Mouse (Mus musculus) testis, adult 2 months (tissue): ENCODE data around the gene Fndc7. TPM values are rescaled to one million over a fixed set of nuclear protein-coding genes. Genes with fewer than 3 reads are reported as not detected.
"Not testable (repeated sequence)": the region's sequence is repeated elsewhere in the genome, so short reads cannot be mapped to it uniquely, and the experiment has no call there.

ENCODE experiments used
- H3K27ac ChIP-seq: fragments of 200-500 bp; 2 replicates; pipeline ENCODE4 v1.5.1; 2012; ENCODE audit warnings: low read depth, low read length; ENCODE audit not compliant: control insufficient read depth, insufficient read depth
- H3K27me3 ChIP-seq: fragments of 200-500 bp; 2 replicates; pipeline ENCODE4 v1.6.1; 2012; ENCODE audit warnings: mild to moderate bottlenecking, low read length, moderate library complexity; ENCODE audit not compliant: control insufficient read depth, insufficient read depth
- H3K36me3 ChIP-seq: fragments of 200-500 bp; 2 replicates; pipeline ENCODE4 v1.6.1; 2012; ENCODE audit warnings: mild to moderate bottlenecking, low read length; ENCODE audit not compliant: control insufficient read depth, insufficient read depth
- H3K4me1 ChIP-seq: fragments of 200-500 bp; 2 replicates; pipeline ENCODE4 v1.6.1; 2012; ENCODE audit warnings: low read length; ENCODE audit not compliant: control insufficient read depth, insufficient read depth
- H3K4me3 ChIP-seq: fragments of 200-500 bp; 2 replicates; pipeline ENCODE4 v1.5.1; 2012; ENCODE audit warnings: low read depth, mild to moderate bottlenecking, low read length, moderate library complexity, mixed read lengths; ENCODE audit not compliant: control insufficient read depth
- CTCF ChIP-seq: fragments of 200-500 bp; IDR thresholded peaks from 2 replicates; pipeline ENCODE4 v1.5.1; 2012; ENCODE audit warnings: low read depth, mild to moderate bottlenecking, inconsistent platforms, low read length, moderate library complexity; ENCODE audit not compliant: control insufficient read depth, insufficient read depth, insufficient replicate concordance
- POLR2A ChIP-seq: fragments of 200-500 bp; IDR thresholded peaks from 2 replicates; pipeline ENCODE4 v1.6.1; 2012; ENCODE audit warnings: low read depth, mild to moderate bottlenecking, inconsistent platforms, low read length, moderate library complexity; ENCODE audit not compliant: control insufficient read depth
- polyA plus RNA-seq: library from polyadenylated mRNA; depleted of rRNA; stranded (reverse); fragments of >200 nt; gene quantifications from 2 replicates; pipeline ENCODE4 v1.2.3, GENCODE M21; 2012

Fndc7 gene
- polyA plus RNA-seq, 1 experiment = 0.53 TPM

- H3K36me3 ChIP-seq = no peaks in the 10 kb centered on the region
- no peak overlapping the region for H3K4me3 ChIP-seq
- TF ChIP-seq CTCF (no peak), POLR2A (no peak)
- peaks cover 5% of the 10 kb centered on the region for H3K4me1 ChIP-seq
- no peaks in the 10 kb centered on the region for H3K27me3 ChIP-seq
- no peak overlapping the region for H3K27ac ChIP-seq
Measured at GRCm38 (mm10) chr3:108840716-108841054, 49.1 kb downstream of the Fndc7 start.

- H3K36me3 ChIP-seq = no peaks in the 10 kb centered on the region
- H3K4me3 ChIP-seq = peak within 1 kb of the TSS; percentile 87
- H3K27ac ChIP-seq = peak within 1 kb of the TSS; percentile 92
- TF ChIP-seq POLR2A (peak; percentile 79), CTCF (peak; percentile 99)
- H3K4me1 ChIP-seq = peaks cover 5% of the 10 kb centered on the region
- no peaks in the 10 kb centered on the region for H3K27me3 ChIP-seq
Measured at GRCm38 (mm10) chr3:108840000-108840715, 49.6 kb downstream of the Fndc7 start, which contains the start of gene Stxbp3. Stxbp3 (minus strand) TSS chr3:108840526.

- Histone ChIP-seq H3K4me1 (peaks cover 5% of the 10 kb centered on the region), H3K36me3 (no peaks in the 10 kb centered on the region), H3K27me3 (no peaks in the 10 kb centered on the region), H3K4me3 (peak overlapping the region; percentile 87), H3K27ac (peak overlapping the region; percentile 92)
- TF ChIP-seq POLR2A (no peak), CTCF (no peak)
Measured at GRCm38 (mm10) chr3:108839647-108839999, 50.2 kb downstream of the Fndc7 start.

GRCm38 (mm10) chr3:108838980-108839379, 50.8 kb downstream of the Fndc7 start:
- no peak overlapping the region for H3K4me3 ChIP-seq
- H3K4me1 ChIP-seq = peaks cover 3% of the 10 kb centered on the region
- H3K27ac ChIP-seq = no peak overlapping the region
- H3K36me3 ChIP-seq = no peaks in the 10 kb centered on the region
- TF ChIP-seq POLR2A (no peak), CTCF (no peak)
- H3K27me3 ChIP-seq = no peaks in the 10 kb centered on the region

- H3K36me3 ChIP-seq = no peaks in the 10 kb centered on the region
- no peaks in the 10 kb centered on the region for H3K27me3 ChIP-seq
- H3K27ac ChIP-seq = no peak overlapping the region
- H3K4me1 ChIP-seq = peaks cover 3% of the 10 kb centered on the region
- no peak for TF ChIP-seq POLR2A
- no peak for TF ChIP-seq CTCF
- H3K4me3 ChIP-seq = no peak overlapping the region
Measured at GRCm38 (mm10) chr3:108836931-108837330, 52.9 kb downstream of the Fndc7 start.

GRCm38 (mm10) chr3:108833717-108834116, 56.1 kb downstream of the Fndc7 start:
- H3K36me3 ChIP-seq, H3K4me1 ChIP-seq, H3K27me3 ChIP-seq, H3K27ac ChIP-seq, H3K4me3 ChIP-seq: not testable (repeated sequence)

GRCm38 (mm10) chr3:108831750-108832149, 58.1 kb downstream of the Fndc7 start:
- Histone ChIP-seq H3K27me3 (no peaks in the 10 kb centered on the region), H3K36me3 (no peaks in the 10 kb centered on the region)

GRCm38 (mm10) chr3:108830493-108830892, 59.3 kb downstream of the Fndc7 start:
- no peak for TF ChIP-seq POLR2A
- Histone ChIP-seq H3K27ac (no peak overlapping the region), H3K36me3 (peaks cover 1% of the 10 kb centered on the region; the same call in 1 of the 2 replicates)

More at GRCm38 (mm10) chr3:108831750-108832149, 58.1 kb downstream of the Fndc7 start:
- H3K27ac ChIP-seq = no peak overlapping the region
- TF ChIP-seq CTCF = no peak
- no peak for TF ChIP-seq POLR2A
- no peaks in the 10 kb centered on the region; the same call in 1 of the 2 replicates for H3K4me1 ChIP-seq
- no peak overlapping the region for H3K4me3 ChIP-seq

More at GRCm38 (mm10) chr3:108830493-108830892, 59.3 kb downstream of the Fndc7 start:
- Histone ChIP-seq H3K4me3 (no peak overlapping the region), H3K27me3 (no peaks in the 10 kb centered on the region), H3K4me1 (no peaks in the 10 kb centered on the region; the same call in 1 of the 2 replicates)
